Mouse (Mus musculus) NIH3T3 (cell line): ENCODE measurements around the gene Dnah12.
"Not testable (repeated sequence)": the region's sequence is repeated elsewhere in the genome, so short reads cannot be mapped to it uniquely, and the experiment has no call there.

Source experiments
- DNase-seq: peaks from one replicate; pipeline ENCODE4 v3.0.0-alpha.2; 2012; ENCODE audit warnings: low read depth

Dnah12 gene

DNA sequence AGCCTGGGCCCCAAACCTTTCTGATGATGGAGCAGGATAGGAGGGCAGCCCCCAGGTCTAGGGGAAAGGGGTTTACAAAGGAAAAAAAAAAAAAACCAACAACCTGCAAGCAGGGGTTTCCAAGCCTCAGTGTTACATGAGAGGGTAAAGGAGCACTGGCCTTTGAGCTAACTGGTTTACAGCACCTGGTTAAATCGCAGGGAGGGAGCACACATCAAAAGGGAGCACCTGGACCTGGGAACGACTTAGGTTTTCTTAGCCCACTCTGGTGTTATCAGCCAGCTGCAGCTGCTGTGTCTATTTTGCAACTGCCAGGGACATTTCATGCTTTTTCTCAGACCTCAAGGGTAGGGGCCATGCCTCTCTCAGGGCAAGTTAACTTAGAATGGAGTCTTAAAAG lies 26.6 kb downstream of the Dnah12 start:
- DNase-seq, result not testable (repeated sequence)

DNA sequence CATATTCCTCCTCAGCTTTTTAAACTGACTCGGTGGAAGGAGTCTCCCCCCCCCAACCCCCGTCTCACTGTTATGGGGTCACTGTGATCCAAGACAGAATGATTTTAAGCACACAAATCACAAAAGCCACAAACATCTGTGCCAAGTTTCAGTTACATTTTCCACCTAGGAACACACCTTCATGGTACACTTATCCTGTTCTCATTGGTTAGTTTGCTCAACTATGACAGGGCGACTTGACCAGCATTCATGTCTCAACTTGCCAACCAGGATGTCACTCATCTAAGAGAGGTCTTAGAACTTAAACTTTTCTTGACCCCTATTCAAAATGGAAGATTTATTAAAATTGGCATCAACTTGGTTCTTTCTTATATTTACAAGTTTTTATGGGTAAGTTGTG lies 31.8 kb downstream of the Dnah12 start:
- no peak for DNase-seq

- no peak for DNase-seq
Observed at GRCm38 (mm10) chr14:26758566-26758965, 65.5 kb downstream of the Dnah12 start.

DNA sequence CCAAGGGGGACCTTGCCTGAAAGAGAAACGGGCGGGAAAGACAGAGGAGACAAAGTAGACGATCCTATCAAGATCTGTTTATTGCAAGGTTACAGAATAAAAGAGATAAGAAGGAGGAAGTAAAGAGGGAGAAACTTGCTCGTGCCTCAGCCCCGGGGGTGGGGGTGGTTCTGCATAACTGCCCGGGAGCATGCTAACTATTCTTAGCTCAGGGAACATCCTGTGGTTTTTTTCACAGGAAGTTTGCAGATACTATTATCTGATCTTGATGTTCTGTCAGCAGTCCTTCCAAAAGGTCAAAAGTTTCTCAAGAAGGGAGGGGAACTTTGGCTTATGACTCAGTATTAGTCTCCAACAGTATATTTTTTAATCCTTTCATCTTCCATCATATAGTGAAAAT lies 71.8 kb downstream of the Dnah12 start:
- DNase-seq, result no peak

DNA sequence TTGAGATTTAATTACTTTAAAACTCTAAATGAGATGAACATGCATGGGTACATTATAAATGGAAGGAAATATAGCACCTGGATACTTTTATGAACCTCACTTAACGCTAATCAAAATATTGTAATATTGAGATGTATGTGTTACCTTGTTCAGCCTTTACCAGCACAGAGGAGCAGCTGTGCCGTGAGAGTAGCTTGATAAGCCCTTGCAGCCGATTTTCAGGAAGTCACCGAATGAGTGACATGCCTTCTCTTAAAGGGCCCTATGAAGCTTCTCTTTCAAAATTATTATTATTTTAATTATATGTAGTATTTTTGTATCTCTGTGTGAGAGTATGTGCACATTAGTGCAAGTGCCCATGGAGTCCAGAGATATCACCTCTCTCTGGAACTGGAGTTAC lies 75.1 kb downstream of the Dnah12 start:
- DNase-seq, result no peak

DNA sequence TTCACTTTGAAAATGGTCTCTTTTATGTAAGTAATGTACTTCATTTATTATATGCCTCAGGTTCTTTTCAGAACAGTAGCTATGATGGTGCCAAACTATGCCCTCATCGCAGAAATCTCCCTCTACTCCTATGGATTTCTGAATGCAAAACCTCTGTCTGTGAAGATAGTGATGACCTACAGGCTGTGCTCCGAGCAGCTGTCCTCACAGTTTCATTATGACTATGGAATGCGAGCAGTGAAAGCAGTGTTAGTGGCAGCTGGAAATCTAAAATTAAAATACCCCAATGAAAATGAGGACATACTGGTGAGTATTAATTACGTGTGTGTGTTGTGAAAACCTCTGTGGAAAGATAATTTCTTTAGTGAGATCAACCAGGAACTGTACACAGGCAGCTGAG lies 80.5 kb downstream of the Dnah12 start:
- no peak for DNase-seq

- DNase-seq, result no peak
Observed at GRCm38 (mm10) chr14:26783731-26784130, 90.7 kb downstream of the Dnah12 start.

GRCm38 (mm10) chr14:26785695-26786094 lies 92.6 kb downstream of the Dnah12 start:
- peak; percentile 31 for DNase-seq

DNA sequence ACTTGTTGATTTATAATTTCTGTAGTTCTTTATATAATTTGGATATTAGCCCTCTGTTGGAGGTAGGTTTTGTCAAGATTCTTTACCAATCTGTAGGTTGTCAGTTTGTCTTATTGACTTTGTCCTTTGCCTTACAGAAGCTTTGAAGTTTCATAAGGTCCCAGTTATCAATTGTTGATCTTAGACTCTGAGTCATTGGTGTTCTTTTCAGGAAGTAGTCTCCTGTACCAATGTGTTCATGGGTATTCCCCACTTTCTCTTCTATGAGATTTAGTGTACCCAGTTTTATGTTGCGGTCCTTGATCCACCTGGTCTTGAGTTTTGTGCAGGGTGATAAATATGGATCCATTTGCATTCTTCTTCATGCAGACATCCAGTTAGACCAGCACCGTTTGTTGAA lies 101.4 kb downstream of the Dnah12 start:
- no peak for DNase-seq

DNA sequence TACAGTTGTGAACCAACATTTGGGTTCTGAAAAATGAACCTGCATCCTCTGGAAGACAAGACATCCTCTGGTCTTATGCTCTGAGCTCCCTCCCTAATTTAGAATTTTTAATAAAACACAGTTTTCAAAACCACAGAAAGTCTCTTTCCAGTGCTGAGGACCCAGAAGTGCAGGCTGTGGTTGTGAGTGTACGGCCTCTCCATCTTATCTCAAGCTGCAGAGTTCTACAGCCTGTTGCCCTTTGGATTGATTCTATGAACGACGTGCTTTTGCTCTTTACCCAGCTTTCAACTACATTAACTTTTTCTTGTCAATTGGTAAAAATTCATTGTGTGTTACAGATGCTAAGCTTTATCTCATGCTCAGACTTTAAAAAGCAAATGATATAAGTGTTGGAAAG lies 105.3 kb downstream of the Dnah12 start:
- DNase-seq, result no peak

- no peak for DNase-seq
Observed at GRCm38 (mm10) chr14:26799286-26799685, 106.2 kb downstream of the Dnah12 start.

DNA sequence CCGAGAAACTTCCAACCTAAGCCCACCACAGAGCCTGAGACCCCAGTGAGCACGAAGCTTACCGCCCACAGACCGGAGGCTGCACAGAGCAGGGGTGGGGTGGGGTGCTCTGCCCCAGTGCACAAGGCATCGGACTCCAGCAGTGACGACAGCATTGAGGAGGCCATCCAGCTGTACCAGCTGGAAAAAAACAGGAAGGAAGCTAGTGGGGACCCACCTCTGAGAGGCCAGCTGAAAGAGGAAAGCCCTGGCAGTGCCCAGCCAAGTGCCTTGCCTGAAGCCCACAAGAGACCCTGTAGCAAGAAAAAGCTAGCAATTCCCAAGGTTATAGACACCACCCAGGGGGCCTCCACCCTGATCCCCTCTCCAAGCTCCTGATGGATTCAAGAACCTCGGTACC lies 112.4 kb downstream of the Dnah12 start:
- no peak for DNase-seq

DNA sequence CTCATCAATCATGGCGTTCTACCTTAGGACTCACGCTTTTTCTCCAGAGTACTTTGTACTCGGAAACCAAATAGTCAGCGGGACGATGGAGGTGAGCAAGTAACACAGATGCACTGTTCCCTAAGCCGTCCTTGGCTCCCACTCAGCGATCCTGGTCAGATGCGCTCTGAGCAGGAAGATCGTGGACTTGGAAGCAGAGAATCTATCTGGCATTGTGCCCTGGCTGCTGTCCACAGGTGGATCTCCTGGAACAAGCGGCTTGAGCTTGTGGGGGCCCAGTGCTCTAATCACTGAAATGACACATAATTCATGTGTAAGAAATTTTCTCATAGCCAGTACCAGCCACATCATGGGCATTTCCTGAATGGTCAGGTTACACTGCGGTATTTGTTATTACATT lies 119.7 kb downstream of the Dnah12 start:
- no peak for DNase-seq

DNA sequence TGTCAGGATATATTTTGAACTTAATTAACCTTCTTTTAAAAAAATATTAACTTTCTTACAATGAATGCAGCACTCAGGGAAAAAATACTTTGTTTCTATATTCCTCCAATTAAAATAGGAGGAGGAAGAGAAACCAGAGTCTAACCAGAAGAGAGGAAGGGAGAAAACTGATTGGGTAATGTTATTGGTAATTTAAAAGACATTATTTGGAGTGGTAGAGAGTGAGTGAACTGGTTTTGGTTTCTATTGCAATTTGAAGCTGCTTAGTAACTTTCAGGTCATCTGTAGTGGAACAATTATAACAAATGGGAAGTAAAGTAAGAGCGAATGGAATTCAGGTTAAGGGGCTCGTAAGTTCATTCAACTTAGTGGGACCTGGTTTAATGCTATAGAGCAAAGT lies 120.8 kb downstream of the Dnah12 start:
- no peak for DNase-seq

DNA sequence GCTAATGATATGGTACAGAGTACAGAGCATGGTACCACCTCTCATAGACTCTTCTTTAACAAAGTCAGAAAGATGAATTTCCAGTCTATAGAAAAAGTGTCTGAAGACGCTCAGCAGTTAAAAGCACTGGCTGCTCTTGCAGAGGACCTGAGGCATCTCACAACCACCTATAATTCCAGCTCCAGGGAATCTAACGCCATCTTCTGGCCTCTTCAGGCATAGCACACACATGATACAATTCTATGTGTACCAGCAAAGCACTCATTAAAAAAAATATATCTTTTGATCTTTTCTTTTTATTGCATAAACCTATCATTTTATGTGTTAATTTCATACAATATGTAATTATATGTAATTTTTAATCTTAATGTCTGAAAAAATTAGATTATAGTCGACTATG lies 121.8 kb downstream of the Dnah12 start:
- DNase-seq, result no peak

- no peak for DNase-seq
Observed at GRCm38 (mm10) chr14:26816785-26817184, 123.7 kb downstream of the Dnah12 start.

DNA sequence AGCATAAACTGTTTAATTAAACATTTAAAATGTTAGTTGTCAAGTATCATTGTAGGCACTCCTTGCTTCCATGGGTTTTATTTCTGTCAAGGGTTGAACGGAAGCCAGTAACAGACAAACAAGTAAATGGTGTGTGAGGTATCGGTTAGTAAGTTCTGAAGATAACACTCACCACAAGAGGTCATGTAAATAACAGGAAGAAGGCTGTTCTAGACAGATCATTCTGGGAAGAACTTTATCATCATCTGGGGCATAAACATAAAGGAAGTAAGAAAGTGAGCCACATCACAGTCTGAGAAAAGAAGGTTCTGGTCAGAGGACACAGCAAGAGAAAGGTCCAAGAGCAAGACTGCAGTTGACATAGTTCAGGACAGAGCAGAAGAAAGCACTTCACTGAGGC lies 132.9 kb downstream of the Dnah12 start:
- DNase-seq, result no peak

DNA sequence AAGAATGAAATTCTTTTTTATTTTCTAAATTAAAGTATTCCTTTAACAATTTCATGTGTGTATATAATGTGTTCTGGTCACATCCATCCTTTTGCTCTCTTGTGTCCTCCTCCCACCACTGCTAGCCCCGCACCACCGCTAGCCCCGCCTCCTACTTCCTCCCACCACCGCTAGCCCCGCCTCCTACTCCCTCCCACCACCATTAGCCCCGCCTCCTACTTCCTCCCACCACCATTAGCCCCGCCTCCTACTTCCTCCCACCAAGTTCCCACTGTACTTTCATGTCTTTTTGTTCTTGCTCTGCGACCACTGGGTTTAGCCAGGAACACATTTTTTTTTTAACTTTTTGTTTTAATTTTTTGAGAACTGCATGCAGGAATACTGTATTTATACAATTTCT lies 160.0 kb downstream of the Dnah12 start:
- no peak for DNase-seq

DNA sequence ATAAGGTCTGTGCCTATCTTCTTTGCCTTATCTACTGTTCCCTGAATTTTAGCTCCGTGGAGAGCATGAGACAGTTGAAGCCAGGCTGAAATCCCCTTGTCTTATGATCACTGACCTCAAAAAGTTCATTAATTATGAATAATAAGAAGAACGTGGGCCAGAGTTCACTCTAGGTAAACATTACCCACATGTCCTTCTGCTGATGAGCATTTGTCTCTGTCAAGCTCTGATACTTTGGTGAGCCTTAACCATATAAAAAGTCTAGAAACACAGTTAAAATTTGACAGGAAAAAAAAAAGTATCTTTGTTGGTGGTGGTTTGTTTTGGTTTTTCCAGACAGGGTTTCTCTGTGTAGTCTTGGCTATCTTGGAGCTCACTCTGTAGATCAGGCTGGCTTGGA lies 161.0 kb downstream of the Dnah12 start:
- no peak for DNase-seq

DNA sequence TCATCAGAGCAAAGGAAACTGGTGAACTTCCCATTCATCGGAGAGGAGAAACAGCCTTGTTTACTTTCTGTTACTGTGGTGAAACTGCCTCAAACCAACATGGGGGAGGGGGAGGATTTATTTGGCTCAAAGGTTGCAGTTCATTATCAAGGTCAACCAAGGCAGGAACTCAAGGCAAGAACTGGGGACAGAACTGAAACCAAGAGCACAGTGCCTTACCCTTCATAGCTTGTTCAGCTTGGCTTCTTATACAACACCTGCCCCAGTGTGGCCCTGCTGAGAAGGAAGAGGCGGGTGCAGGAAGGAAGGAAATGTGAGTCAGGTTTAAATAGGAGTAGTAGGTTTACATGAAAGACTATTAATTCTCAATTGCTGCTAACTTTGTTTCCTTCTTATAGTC lies 165.3 kb downstream of the Dnah12 start:
- DNase-seq, result no peak

GRCm38 (mm10) chr14:26859024-26859423 lies 165.9 kb downstream of the Dnah12 start:
- no peak for DNase-seq

DNA sequence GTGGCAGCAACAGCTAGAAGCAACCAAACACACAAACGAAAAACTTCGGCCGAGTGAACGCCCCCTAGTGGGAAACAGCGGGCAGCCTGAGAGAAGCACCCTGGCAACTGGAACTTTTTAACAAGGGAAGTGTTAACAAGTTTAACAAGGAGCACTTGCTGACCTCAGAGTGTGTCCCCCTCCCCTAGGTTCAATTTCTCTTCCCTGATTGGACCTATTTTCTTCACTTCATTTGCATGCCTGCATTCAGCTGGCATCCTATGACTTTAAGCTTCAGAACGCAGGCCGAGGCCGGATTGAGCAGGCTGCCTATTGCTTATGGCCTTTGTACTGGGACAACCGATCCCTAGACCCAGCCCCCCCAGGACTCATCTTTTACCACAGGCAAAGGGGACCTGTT lies 174.3 kb downstream of the Dnah12 start:
- no peak for DNase-seq

GRCm38 (mm10) chr14:26868299-26868698 lies 175.2 kb downstream of the Dnah12 start:
- DNase-seq, result no peak

- no peak for DNase-seq
Observed at GRCm38 (mm10) chr14:26878756-26879155, 185.7 kb downstream of the Dnah12 start.

GRCm38 (mm10) chr14:26879976-26880375 lies 186.9 kb downstream of the Dnah12 start:
- no peak for DNase-seq
